Mouse (Mus musculus): ENCODE data around the gene Tenm2.

- no peak for TF ChIP-seq CTCF (IDR thresholded peaks at IDR 0.05)
- TF ChIP-seq EP300 (IDR thresholded peaks at IDR 0.05): no peak
Observed at GRCm38 (mm10) chr11:36307276-36307675, 928.5 kb downstream of the Tenm2 start.

All from lung, postnatal 0 days (tissue).